Mouse (Mus musculus) adrenal gland, postnatal 4 days (tissue): ENCODE results near the gene Ccr5. TPM values are rescaled to one million over a fixed set of nuclear protein-coding genes. Genes with fewer than 3 reads are reported as not detected.

Experiments used
- DNase-seq, 2 experiments: peaks; one replicate each; pipeline ENCODE4 v3.0.0; 2021 to 2022; ENCODE audit warnings: low spot score in 2 of 2, mixed read lengths in 2 of 2
- total RNA-seq, 2 experiments: library from RNA; stranded (reverse); gene quantifications; 2 replicates each; pipeline ENCODE4 v1.2.3; 2021

Ccr5 gene
- total RNA-seq, 2 experiments from 2014 or later: 1.6 to 3.2 TPM

DNA sequence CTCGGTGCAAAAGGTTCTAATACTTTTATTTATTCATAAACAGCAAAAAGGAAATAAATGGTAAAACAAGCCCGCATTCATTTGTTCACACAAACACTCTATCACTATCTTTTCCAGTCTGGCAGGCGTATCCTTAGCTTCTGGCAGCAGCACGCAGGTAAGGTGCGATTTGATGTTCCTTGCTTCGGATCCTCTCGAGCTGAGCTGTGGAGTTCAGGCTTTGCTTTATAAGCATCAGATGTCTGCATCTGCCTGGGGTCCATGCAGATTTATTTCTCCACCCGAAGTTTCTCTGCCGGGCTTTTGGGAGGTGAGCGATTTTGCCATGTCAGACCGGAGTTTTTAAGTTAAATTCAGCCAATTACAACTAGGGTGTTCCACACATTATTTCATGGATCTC is 16.3 kb downstream of the Ccr5 start:
- DNase-seq: no peak

DNA sequence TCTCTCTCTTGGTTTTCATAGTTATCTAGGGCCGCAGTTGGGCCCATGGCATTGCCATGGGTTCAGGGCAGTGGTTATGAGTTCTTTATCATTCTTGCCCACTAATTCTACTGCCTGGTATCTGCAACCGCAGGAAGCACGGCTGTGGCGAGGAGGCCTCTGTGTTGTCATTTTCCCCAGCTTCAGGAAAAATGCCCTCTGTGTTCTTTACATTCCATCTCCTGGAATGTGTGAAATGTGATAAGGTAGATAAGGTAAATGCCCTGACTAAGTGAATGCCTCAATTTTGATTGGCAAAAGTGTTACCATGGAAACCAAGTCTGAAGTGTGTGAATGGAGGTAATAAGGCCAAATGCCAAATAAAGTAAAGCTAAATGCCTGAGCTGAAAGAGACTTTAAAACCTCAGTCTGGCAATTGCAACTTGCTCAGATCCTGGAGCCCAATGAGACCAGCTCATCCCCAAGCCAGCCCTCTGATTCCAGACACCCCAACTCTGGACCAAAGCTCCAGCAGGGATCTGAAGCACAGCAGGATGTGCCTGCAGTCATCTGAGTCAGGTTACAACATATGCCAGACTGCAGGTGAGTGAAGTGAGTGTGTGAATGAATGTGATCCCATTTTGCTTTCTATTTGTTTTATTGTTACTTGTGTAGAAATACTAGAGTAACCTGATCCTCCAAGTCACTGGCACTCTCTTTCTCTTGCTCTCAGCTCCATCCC is 16.9 kb downstream of the Ccr5 start:
- DNase-seq: no peak

DNA sequence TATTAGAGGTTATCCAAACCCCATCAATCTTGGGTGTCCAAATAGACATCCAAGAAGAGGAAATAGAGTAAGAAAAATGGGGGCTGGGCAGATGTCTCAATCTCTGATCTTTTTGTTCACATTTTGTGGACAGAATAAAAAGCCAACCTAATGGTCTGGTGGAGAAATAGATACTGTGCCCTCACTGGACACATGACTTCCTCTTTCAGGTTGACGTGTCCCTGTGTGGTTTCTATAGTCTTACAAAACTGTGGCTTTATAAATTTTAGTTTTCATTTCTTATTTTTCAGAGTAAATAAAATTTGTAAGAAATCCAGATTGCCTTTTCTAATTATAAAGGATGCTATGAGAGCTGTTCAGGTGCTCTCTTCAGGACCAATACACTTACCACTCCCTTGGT is 22.3 kb downstream of the Ccr5 start:
- no peak for DNase-seq

DNA sequence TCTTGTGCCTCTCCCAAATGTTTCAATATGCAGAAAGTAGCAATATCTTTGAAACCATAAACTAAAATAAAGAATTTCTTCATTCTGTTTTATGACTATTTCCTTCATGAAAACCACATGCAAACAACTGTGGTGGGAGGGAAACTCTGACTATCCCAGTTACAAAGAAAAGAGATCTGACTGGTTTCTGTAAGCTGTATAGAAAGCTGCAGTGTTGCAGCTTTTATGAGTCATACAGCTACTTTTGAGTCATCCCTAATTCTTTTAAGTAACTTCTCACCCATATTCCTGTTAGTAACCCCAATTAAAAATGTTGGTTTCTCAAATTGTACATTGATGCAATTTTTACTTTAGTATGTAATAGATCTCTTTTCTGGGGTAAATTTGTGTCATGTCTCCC is 25.0 kb downstream of the Ccr5 start:
- DNase-seq: no peak

Other genes with a start within 250 kb of the Ccr5 start
- 1 to 10 TPM; 2.6 to 2.9 TPM for gene Ccr1, start 152.9 kb upstream of the Ccr5 start, total RNA-seq
- gene Ccr1l1, start 143.1 kb upstream of the Ccr5 start, total RNA-seq: not detected
- gene Ccr3, start 99.6 kb upstream of the Ccr5 start, total RNA-seq: under 1 TPM; 0.11 to 0.14 TPM
- 1 to 10 TPM; 1.4 to 1.6 TPM for gene Ccr2, start 19.6 kb upstream of the Ccr5 start, total RNA-seq
- gene 2010315B03Rik, start 191.2 kb downstream of the Ccr5 start, total RNA-seq: 10 to 100 TPM; 21.2 to 22.7 TPM